Mouse (Mus musculus): ENCODE results near the gene Ccer2. TPM values are rescaled to one million over a fixed set of nuclear protein-coding genes. Genes with fewer than 3 reads are reported as not detected.
A peak's percentile ranks its signal among the peaks of the same experiment; 100 is the strongest.

The Ccer2 gene
- polyA plus RNA-seq, 1 experiment = not detected

GRCm38 (mm10) chr7:28719159-28719558 is 36.8 kb upstream of the Ccer2 start:
- H3K4me1 ChIP-seq (ENCODE audit: control insufficient read depth, insufficient read depth, low read length) = no peaks in the 10 kb centered on the region
- H3K27me3 ChIP-seq (replicated peaks; ENCODE audit: control insufficient read depth, insufficient read depth, low read length) = no peaks in the 10 kb centered on the region
- H3K36me3 ChIP-seq (ENCODE audit: control insufficient read depth, insufficient read depth, low read length) = no peaks in the 10 kb centered on the region
- 37% methylated on average over 4 of the region's 4 CpGs for WGBS
- no peak overlapping the region for H3K27ac ChIP-seq (ENCODE audit: insufficient read depth, low read depth, low read length)
- TF ChIP-seq POLR2A (IDR thresholded peaks at IDR 0.05; ENCODE audit: low read depth, low read length) (no peak), CTCF (conservative IDR thresholded peaks at IDR 0.05; ENCODE audit: insufficient read depth, insufficient read length, low read depth, low read length) (no peak)
- H3K4me3 ChIP-seq (ENCODE audit: insufficient read depth, low read depth, low read length) = no peak overlapping the region
- no peak for DNase-seq

- Histone ChIP-seq H3K4me3 (ENCODE audit: insufficient read depth, low read depth, low read length) (no peak overlapping the region), H3K36me3 (ENCODE audit: control insufficient read depth, insufficient read depth, low read length) (no peaks in the 10 kb centered on the region), H3K4me1 (ENCODE audit: control insufficient read depth, insufficient read depth, low read length) (no peaks in the 10 kb centered on the region), H3K27ac (ENCODE audit: insufficient read depth, low read depth, low read length) (no peak overlapping the region), H3K27me3 (replicated peaks; ENCODE audit: control insufficient read depth, insufficient read depth, low read length) (no peaks in the 10 kb centered on the region)
- WGBS = 79% methylated on average over 2 of the region's 2 CpGs
- TF ChIP-seq CTCF (conservative IDR thresholded peaks at IDR 0.05; ENCODE audit: insufficient read depth, insufficient read length, low read depth, low read length) (no peak), POLR2A (IDR thresholded peaks at IDR 0.05; ENCODE audit: low read depth, low read length) (no peak)
- no peak for DNase-seq
Observed at GRCm38 (mm10) chr7:28719650-28720049, 36.3 kb upstream of the Ccer2 start.

GRCm38 (mm10) chr7:28720753-28721537 is 35.0 kb upstream of the Ccer2 start:
- TF ChIP-seq POLR2A (IDR thresholded peaks at IDR 0.05; ENCODE audit: low read depth, low read length) (no peak), CTCF (conservative IDR thresholded peaks at IDR 0.05; ENCODE audit: insufficient read depth, insufficient read length, low read depth, low read length) (no peak)
- no peak for DNase-seq
- no peak overlapping the region for H3K4me3 ChIP-seq (ENCODE audit: insufficient read depth, low read depth, low read length)
- H3K36me3 ChIP-seq (ENCODE audit: control insufficient read depth, insufficient read depth, low read length) = no peaks in the 10 kb centered on the region
- no peaks in the 10 kb centered on the region for H3K4me1 ChIP-seq (ENCODE audit: control insufficient read depth, insufficient read depth, low read length)
- H3K27ac ChIP-seq (ENCODE audit: insufficient read depth, low read depth, low read length) = no peak overlapping the region
- 89% methylated on average over 3 of the region's 3 CpGs for WGBS
- no peaks in the 10 kb centered on the region for H3K27me3 ChIP-seq (replicated peaks; ENCODE audit: control insufficient read depth, insufficient read depth, low read length)

- Histone ChIP-seq H3K27me3 (replicated peaks; ENCODE audit: control insufficient read depth, insufficient read depth, low read length) (no peaks in the 10 kb centered on the region), H3K27ac (ENCODE audit: insufficient read depth, low read depth, low read length) (no peak overlapping the region), H3K36me3 (ENCODE audit: control insufficient read depth, insufficient read depth, low read length) (no peaks in the 10 kb centered on the region), H3K4me1 (ENCODE audit: control insufficient read depth, insufficient read depth, low read length) (no peaks in the 10 kb centered on the region), H3K4me3 (ENCODE audit: insufficient read depth, low read depth, low read length) (no peak overlapping the region)
- 0 out of 2 replicates have a peak, but pooled peaks have one; percentile 14 for TF ChIP-seq CTCF (conservative IDR thresholded peaks at IDR 0.05; ENCODE audit: insufficient read depth, insufficient read length, low read depth, low read length)
- TF ChIP-seq POLR2A (IDR thresholded peaks at IDR 0.05; ENCODE audit: low read depth, low read length) = no peak
- DNase-seq = no peak
- 94% methylated on average over 7 of the region's 7 CpGs for WGBS
Observed at GRCm38 (mm10) chr7:28722079-28722478, 33.9 kb upstream of the Ccer2 start.

- Histone ChIP-seq H3K4me3 (ENCODE audit: insufficient read depth, low read depth, low read length) (no peak overlapping the region), H3K27me3 (replicated peaks; ENCODE audit: control insufficient read depth, insufficient read depth, low read length) (no peaks in the 10 kb centered on the region), H3K36me3 (ENCODE audit: control insufficient read depth, insufficient read depth, low read length) (no peaks in the 10 kb centered on the region), H3K4me1 (ENCODE audit: control insufficient read depth, insufficient read depth, low read length) (no peaks in the 10 kb centered on the region), H3K27ac (ENCODE audit: insufficient read depth, low read depth, low read length) (no peak overlapping the region)
- WGBS = 90% methylated on average over 2 of the region's 2 CpGs
- no peak for TF ChIP-seq POLR2A (IDR thresholded peaks at IDR 0.05; ENCODE audit: low read depth, low read length)
- no peak for TF ChIP-seq CTCF (conservative IDR thresholded peaks at IDR 0.05; ENCODE audit: insufficient read depth, insufficient read length, low read depth, low read length)
- no peak for DNase-seq
Observed at GRCm38 (mm10) chr7:28724613-28725012, 31.4 kb upstream of the Ccer2 start.

- no peaks in the 10 kb centered on the region for H3K36me3 ChIP-seq (ENCODE audit: control insufficient read depth, insufficient read depth, low read length)
- no peaks in the 10 kb centered on the region for H3K4me1 ChIP-seq (ENCODE audit: control insufficient read depth, insufficient read depth, low read length)
- H3K27me3 ChIP-seq (replicated peaks; ENCODE audit: control insufficient read depth, insufficient read depth, low read length) = no peaks in the 10 kb centered on the region
- peak; percentile 54 for DNase-seq
- WGBS = 8% methylated on average over 14 of the region's 14 CpGs
- H3K4me3 ChIP-seq (ENCODE audit: insufficient read depth, low read depth, low read length) = no peak overlapping the region
- TF ChIP-seq CTCF (conservative IDR thresholded peaks at IDR 0.05; ENCODE audit: insufficient read depth, insufficient read length, low read depth, low read length) (peak; percentile 78), POLR2A (IDR thresholded peaks at IDR 0.05; ENCODE audit: low read depth, low read length) (no peak)
- H3K27ac ChIP-seq (ENCODE audit: insufficient read depth, low read depth, low read length) = no peak overlapping the region
Observed at GRCm38 (mm10) chr7:28726600-28726999, 29.4 kb upstream of the Ccer2 start.

- DNase-seq = no peak
- no peak overlapping the region for H3K27ac ChIP-seq (ENCODE audit: insufficient read depth, low read depth, low read length)
- peak; percentile 45; the same call in 1 of the 2 replicates for TF ChIP-seq CTCF (conservative IDR thresholded peaks at IDR 0.05; ENCODE audit: insufficient read depth, insufficient read length, low read depth, low read length)
- no peak for TF ChIP-seq POLR2A (IDR thresholded peaks at IDR 0.05; ENCODE audit: low read depth, low read length)
- H3K36me3 ChIP-seq (ENCODE audit: control insufficient read depth, insufficient read depth, low read length) = no peaks in the 10 kb centered on the region
- H3K4me3 ChIP-seq (ENCODE audit: insufficient read depth, low read depth, low read length) = no peak overlapping the region
- H3K4me1 ChIP-seq (ENCODE audit: control insufficient read depth, insufficient read depth, low read length) = no peaks in the 10 kb centered on the region
- H3K27me3 ChIP-seq (replicated peaks; ENCODE audit: control insufficient read depth, insufficient read depth, low read length) = no peaks in the 10 kb centered on the region
- 49% methylated on average over 10 of the region's 10 CpGs for WGBS
Observed at GRCm38 (mm10) chr7:28727649-28728340, 28.2 kb upstream of the Ccer2 start.
